Mouse (Mus musculus) left cerebral cortex, adult 11 months (tissue): ENCODE data around the gene Mbnl2.

Source experiments
- DNase-seq: peaks from one replicate; pipeline ENCODE4 v3.0.0; 2022; ENCODE audit warnings: low spot score

The Mbnl2 gene

GRCm38 (mm10) chr14:120384615-120385014 lies 109.1 kb downstream of the Mbnl2 start:
- DNase-seq: no peak

GRCm38 (mm10) chr14:120387293-120387692 lies 111.8 kb downstream of the Mbnl2 start:
- no peak for DNase-seq

GRCm38 (mm10) chr14:120388818-120389691 lies 113.6 kb downstream of the Mbnl2 start:
- DNase-seq: no peak

- DNase-seq: no peak
Measured at GRCm38 (mm10) chr14:120390231-120390944, 114.9 kb downstream of the Mbnl2 start.

GRCm38 (mm10) chr14:120391701-120392100 lies 116.2 kb downstream of the Mbnl2 start:
- DNase-seq: peak; percentile 51

GRCm38 (mm10) chr14:120392441-120392840 lies 117.0 kb downstream of the Mbnl2 start:
- DNase-seq: no peak

GRCm38 (mm10) chr14:120393441-120393840 lies 118.0 kb downstream of the Mbnl2 start:
- no peak for DNase-seq

- DNase-seq: no peak
Measured at GRCm38 (mm10) chr14:120394216-120394615, 118.7 kb downstream of the Mbnl2 start.

GRCm38 (mm10) chr14:120394827-120395226 lies 119.4 kb downstream of the Mbnl2 start:
- no peak for DNase-seq

- no peak for DNase-seq
Measured at GRCm38 (mm10) chr14:120395501-120395900, 120.0 kb downstream of the Mbnl2 start.

GRCm38 (mm10) chr14:120397871-120398647 lies 122.6 kb downstream of the Mbnl2 start:
- peak; percentile 60 for DNase-seq

- no peak for DNase-seq
Measured at GRCm38 (mm10) chr14:120399614-120400013, 124.1 kb downstream of the Mbnl2 start.

GRCm38 (mm10) chr14:120401158-120401557 lies 125.7 kb downstream of the Mbnl2 start:
- no peak for DNase-seq

- no peak for DNase-seq
Measured at GRCm38 (mm10) chr14:120402715-120403114, 127.2 kb downstream of the Mbnl2 start.

GRCm38 (mm10) chr14:120404364-120404763 lies 128.9 kb downstream of the Mbnl2 start:
- DNase-seq: no peak

GRCm38 (mm10) chr14:120404811-120405582 lies 129.5 kb downstream of the Mbnl2 start:
- DNase-seq: no peak

- no peak for DNase-seq
Measured at GRCm38 (mm10) chr14:120405597-120405996, 130.1 kb downstream of the Mbnl2 start.

GRCm38 (mm10) chr14:120406271-120406670 lies 130.8 kb downstream of the Mbnl2 start:
- no peak for DNase-seq

- DNase-seq: no peak
Measured at GRCm38 (mm10) chr14:120406820-120407219, 131.4 kb downstream of the Mbnl2 start.

- no peak for DNase-seq
Measured at GRCm38 (mm10) chr14:120409854-120410253, 134.4 kb downstream of the Mbnl2 start.

GRCm38 (mm10) chr14:120416886-120417285 lies 141.4 kb downstream of the Mbnl2 start:
- no peak for DNase-seq

GRCm38 (mm10) chr14:120418964-120419363 lies 143.5 kb downstream of the Mbnl2 start:
- no peak for DNase-seq
